Mouse (Mus musculus): ENCODE results near the gene Pacs1. TPM values are rescaled to one million over a fixed set of nuclear protein-coding genes. Genes with fewer than 3 reads are reported as not detected.

Gene Pacs1
- polyA plus RNA-seq, 1 experiment from 2014 or later = 4.6 TPM

- DNase-seq (ENCODE audit: low spot score) (no peak), ATAC-seq (ENCODE audit: low FRiP score, low TSS enrichment) (no peak)
- Histone ChIP-seq H3K36me3 (ENCODE audit: control insufficient read depth, insufficient read depth, low read length) (peaks cover 12% of the 10 kb centered on the region; the same call in 1 of the 2 replicates), H3K9ac (ENCODE audit: low read length) (no peak overlapping the region), H3K27me3 (ENCODE audit: control insufficient read depth, insufficient read depth, low read length) (no peaks in the 10 kb centered on the region), H3K9me3 (ENCODE audit: control insufficient read depth, low read length) (no peaks in the 10 kb centered on the region), H3K4me2 (replicated peaks; ENCODE audit: low read depth) (no peak overlapping the region), H3K27ac (replicated peaks) (peak overlapping the region; percentile 90), H3K4me3 (ENCODE audit: low read depth, low read length) (no peak overlapping the region), H3K4me1 (replicated peaks; ENCODE audit: control insufficient read depth, insufficient read depth) (no peaks in the 10 kb centered on the region)
- TF ChIP-seq CTCF (IDR thresholded peaks at IDR 0.05; ENCODE audit: low read depth) (no peak), EP300 (optimal IDR thresholded peaks at IDR 0.05) (no peak)
- WGBS = 62% methylated on average over 4 of the region's 4 CpGs
Observed at GRCm38 (mm10) chr19:5273916-5274315, 997 bp upstream of the Pacs1 start.

GRCm38 (mm10) chr19:5272326-5272795 lies 558 bp downstream of the Pacs1 start:
- Histone ChIP-seq H3K4me3 (ENCODE audit: low read depth, low read length) (peak overlapping the region; percentile 86), H3K9ac (ENCODE audit: low read length) (peak overlapping the region; percentile 90), H3K4me2 (replicated peaks; ENCODE audit: low read depth) (peak overlapping the region; percentile 92), H3K27ac (replicated peaks) (peak overlapping the region; percentile 90), H3K36me3 (ENCODE audit: control insufficient read depth, insufficient read depth, low read length) (peaks cover 6% of the 10 kb centered on the region; the same call in 1 of the 2 replicates), H3K27me3 (ENCODE audit: control insufficient read depth, insufficient read depth, low read length) (no peaks in the 10 kb centered on the region), H3K9me3 (ENCODE audit: control insufficient read depth, low read length) (no peaks in the 10 kb centered on the region), H3K4me1 (replicated peaks; ENCODE audit: control insufficient read depth, insufficient read depth) (no peaks in the 10 kb centered on the region)
- WGBS = under 1% methylated on average over 24 of the region's 30 CpGs
- peak; percentile 54 for DNase-seq (ENCODE audit: low spot score)
- ATAC-seq (ENCODE audit: low FRiP score, low TSS enrichment) = peak; percentile 49
- no peak for TF ChIP-seq CTCF (IDR thresholded peaks at IDR 0.05; ENCODE audit: low read depth)
- TF ChIP-seq EP300 (optimal IDR thresholded peaks at IDR 0.05) = no peak

DNA sequence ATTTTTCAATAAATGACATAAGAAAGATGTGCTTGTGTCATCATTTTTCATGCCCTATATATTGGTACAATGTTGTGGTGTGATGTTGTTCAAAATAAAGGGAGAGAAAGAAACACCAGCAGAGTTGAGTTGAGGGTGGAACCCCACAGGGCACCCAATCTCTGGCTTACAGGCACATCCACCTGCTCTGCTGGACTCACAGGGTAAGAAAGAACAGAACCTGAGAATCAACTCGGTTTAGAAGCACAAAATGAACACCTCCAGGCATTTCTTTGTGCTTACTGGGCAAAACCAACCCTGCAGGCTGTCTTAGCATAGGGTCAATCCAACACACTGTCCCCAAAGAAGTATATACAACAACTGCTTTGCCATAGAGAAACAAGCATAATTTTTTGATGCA lies 1.5 kb downstream of the Pacs1 start:
- Histone ChIP-seq H3K9me3 (ENCODE audit: control insufficient read depth, low read length) (no peaks in the 10 kb centered on the region), H3K27ac (replicated peaks) (no peak overlapping the region), H3K4me2 (replicated peaks; ENCODE audit: low read depth) (peak overlapping the region; percentile 92; the same call in 1 of the 2 replicates), H3K4me1 (replicated peaks; ENCODE audit: control insufficient read depth, insufficient read depth) (no peaks in the 10 kb centered on the region), H3K9ac (ENCODE audit: low read length) (no peak overlapping the region), H3K4me3 (ENCODE audit: low read depth, low read length) (no peak overlapping the region), H3K27me3 (ENCODE audit: control insufficient read depth, insufficient read depth, low read length) (no peaks in the 10 kb centered on the region), H3K36me3 (ENCODE audit: control insufficient read depth, insufficient read depth, low read length) (peaks cover 6% of the 10 kb centered on the region; the same call in 1 of the 2 replicates)
- WGBS = 41% methylated on average over 1 of the region's 1 CpGs
- DNase-seq (ENCODE audit: low spot score) (no peak), ATAC-seq (ENCODE audit: low FRiP score, low TSS enrichment) (no peak)
- TF ChIP-seq EP300 (optimal IDR thresholded peaks at IDR 0.05) = no peak
- TF ChIP-seq CTCF (IDR thresholded peaks at IDR 0.05; ENCODE audit: low read depth) = no peak

- TF ChIP-seq EP300 (optimal IDR thresholded peaks at IDR 0.05) (no peak), CTCF (IDR thresholded peaks at IDR 0.05; ENCODE audit: low read depth) (no peak)
- H3K4me2 ChIP-seq (replicated peaks; ENCODE audit: low read depth) = no peak overlapping the region
- no peak overlapping the region for H3K9ac ChIP-seq (ENCODE audit: low read length)
- ATAC-seq (ENCODE audit: low FRiP score, low TSS enrichment) (no peak), DNase-seq (ENCODE audit: low spot score) (no peak)
- peaks cover 2% of the 10 kb centered on the region; the same call in 1 of the 2 replicates for H3K36me3 ChIP-seq (ENCODE audit: control insufficient read depth, insufficient read depth, low read length)
- H3K4me1 ChIP-seq (replicated peaks; ENCODE audit: control insufficient read depth, insufficient read depth) = no peaks in the 10 kb centered on the region
- no peak overlapping the region for H3K27ac ChIP-seq (replicated peaks)
- no peak overlapping the region for H3K4me3 ChIP-seq (ENCODE audit: low read depth, low read length)
- H3K27me3 ChIP-seq (ENCODE audit: control insufficient read depth, insufficient read depth, low read length) = no peaks in the 10 kb centered on the region
- WGBS = 68% methylated on average over 5 of the region's 5 CpGs
- no peaks in the 10 kb centered on the region for H3K9me3 ChIP-seq (ENCODE audit: control insufficient read depth, low read length)
Observed at GRCm38 (mm10) chr19:5269392-5269791, 3.5 kb downstream of the Pacs1 start.

GRCm38 (mm10) chr19:5268875-5269274 lies 4.0 kb downstream of the Pacs1 start:
- Histone ChIP-seq H3K27me3 (ENCODE audit: control insufficient read depth, insufficient read depth, low read length) (no peaks in the 10 kb centered on the region), H3K4me2 (replicated peaks; ENCODE audit: low read depth) (no peak overlapping the region), H3K27ac (replicated peaks) (no peak overlapping the region), H3K9me3 (ENCODE audit: control insufficient read depth, low read length) (no peaks in the 10 kb centered on the region), H3K4me3 (ENCODE audit: low read depth, low read length) (no peak overlapping the region), H3K36me3 (ENCODE audit: control insufficient read depth, insufficient read depth, low read length) (no peaks in the 10 kb centered on the region; the same call in 1 of the 2 replicates), H3K9ac (ENCODE audit: low read length) (no peak overlapping the region), H3K4me1 (replicated peaks; ENCODE audit: control insufficient read depth, insufficient read depth) (no peaks in the 10 kb centered on the region)
- WGBS = 80% methylated on average over 3 of the region's 3 CpGs
- ATAC-seq (ENCODE audit: low FRiP score, low TSS enrichment) (no peak), DNase-seq (ENCODE audit: low spot score) (no peak)
- no peak for TF ChIP-seq CTCF (IDR thresholded peaks at IDR 0.05; ENCODE audit: low read depth)
- TF ChIP-seq EP300 (optimal IDR thresholded peaks at IDR 0.05) = no peak

DNA sequence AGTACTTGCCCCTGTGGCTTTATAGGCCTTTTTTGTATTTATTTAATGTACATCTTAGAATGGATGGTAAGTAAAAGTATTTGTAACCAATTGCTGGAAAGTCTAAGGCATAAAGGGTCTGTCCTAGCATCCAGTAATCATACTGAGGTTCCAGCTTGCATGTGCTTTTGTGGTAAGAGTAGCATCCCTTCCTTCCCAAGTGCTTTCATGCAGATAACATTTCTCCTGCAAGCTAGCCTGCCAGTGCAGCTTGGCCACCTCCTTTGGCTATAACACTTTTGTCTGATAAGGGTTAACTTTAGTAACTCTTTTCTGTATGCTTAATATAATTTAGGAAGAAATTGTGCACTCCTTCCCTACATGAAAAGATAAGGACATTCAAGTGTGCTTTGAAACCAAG lies 4.9 kb downstream of the Pacs1 start:
- no peaks in the 10 kb centered on the region for H3K9me3 ChIP-seq (ENCODE audit: control insufficient read depth, low read length)
- no peak for TF ChIP-seq CTCF (IDR thresholded peaks at IDR 0.05; ENCODE audit: low read depth)
- no peaks in the 10 kb centered on the region for H3K27me3 ChIP-seq (ENCODE audit: control insufficient read depth, insufficient read depth, low read length)
- ATAC-seq (ENCODE audit: low FRiP score, low TSS enrichment) = no peak
- H3K4me1 ChIP-seq (replicated peaks; ENCODE audit: control insufficient read depth, insufficient read depth) = no peaks in the 10 kb centered on the region
- no peak for DNase-seq (ENCODE audit: low spot score)
- no peaks in the 10 kb centered on the region for H3K36me3 ChIP-seq (ENCODE audit: control insufficient read depth, insufficient read depth, low read length)
- H3K27ac ChIP-seq (replicated peaks) = no peak overlapping the region
- no peak overlapping the region for H3K4me3 ChIP-seq (ENCODE audit: low read depth, low read length)
- no peak overlapping the region for H3K4me2 ChIP-seq (replicated peaks; ENCODE audit: low read depth)
- no peak overlapping the region for H3K9ac ChIP-seq (ENCODE audit: low read length)
